Mouse (Mus musculus): ENCODE data around the gene Ppm1g. TPM values are rescaled to one million over a fixed set of nuclear protein-coding genes. Genes with fewer than 3 reads are reported as not detected.
A peak's percentile ranks its signal among the peaks of the same experiment; 100 is the strongest.

Gene Ppm1g
- polyA plus RNA-seq, 1 experiment from 2014 or later = 172 TPM

- H3K4me1 ChIP-seq (ENCODE audit: control insufficient read depth, insufficient read depth, low read depth, low read length) = peaks cover 11% of the 10 kb centered on the region
- WGBS = 38% methylated on average over 6 of the region's 6 CpGs
- H3K36me3 ChIP-seq (ENCODE audit: control insufficient read depth, insufficient read depth, low read length) = peaks cover 19% of the 10 kb centered on the region
- peak overlapping the region; percentile 81 for H3K4me2 ChIP-seq (ENCODE audit: low read length)
- H3K27ac ChIP-seq (ENCODE audit: low read depth, low read length) = peak overlapping the region; percentile 77
- H3K9me3 ChIP-seq (ENCODE audit: control insufficient read depth, low read length) = no peaks in the 10 kb centered on the region
- ATAC-seq = peak; percentile 48
- peak overlapping the region; percentile 72 for H3K4me3 ChIP-seq (ENCODE audit: low read length)
- H3K27me3 ChIP-seq (replicated peaks; ENCODE audit: control insufficient read depth, insufficient read depth, low read length) = no peaks in the 10 kb centered on the region
- H3K9ac ChIP-seq (ENCODE audit: low read depth, low read length) = peak overlapping the region; percentile 81
Measured at GRCm38 (mm10) chr5:31153516-31154151, 66.9 kb downstream of the Ppm1g start.

Other genes with a start within 250 kb of the Ppm1g start
- 174 and 195 TPM in 2 replicates for gene Atraid, start 172.4 kb downstream of the Ppm1g start, polyA plus RNA-seq (2015; fragmentation: Nextera tagmentation; extraction: Ambion mirVana)
- 30.1 and 31.6 TPM in 2 replicates for gene Slc5a6, start 171.8 kb downstream of the Ppm1g start, polyA plus RNA-seq (2015; fragmentation: Nextera tagmentation; extraction: Ambion mirVana)
- gene Cad, start 165.9 kb downstream of the Ppm1g start, polyA plus RNA-seq (2015; fragmentation: Nextera tagmentation; extraction: Ambion mirVana) = 11.6 and 16.8 TPM in 2 replicates
- gene Dnajc5g, start 114.4 kb downstream of the Ppm1g start, polyA plus RNA-seq (2015; fragmentation: Nextera tagmentation; extraction: Ambion mirVana) = not detected in 2 replicates
- gene Slc30a3, start 112.5 kb downstream of the Ppm1g start, polyA plus RNA-seq (2015; fragmentation: Nextera tagmentation; extraction: Ambion mirVana) = 44.3 and 52.7 TPM in 2 replicates
- gene Trim54, start 104.0 kb downstream of the Ppm1g start, polyA plus RNA-seq (2015; fragmentation: Nextera tagmentation; extraction: Ambion mirVana) = 1.00 TPM in 1 of 2 replicates, not detected in the other
- not detected in 2 replicates for gene Ucn, start 81.9 kb downstream of the Ppm1g start, polyA plus RNA-seq (2015; fragmentation: Nextera tagmentation; extraction: Ambion mirVana)
- 56.1 and 61.1 TPM in 2 replicates for gene Mpv17, start 66.4 kb downstream of the Ppm1g start, polyA plus RNA-seq (2015; fragmentation: Nextera tagmentation; extraction: Ambion mirVana)
- gene Gm29609, start 40.8 kb downstream of the Ppm1g start, polyA plus RNA-seq (2015; fragmentation: Nextera tagmentation; extraction: Ambion mirVana) = 2.1 and 2.2 TPM in 2 replicates
- 51.6 and 63.2 TPM in 2 replicates for gene Gtf3c2, start 40.5 kb downstream of the Ppm1g start, polyA plus RNA-seq (2015; fragmentation: Nextera tagmentation; extraction: Ambion mirVana)
- gene Snx17, start 27.5 kb downstream of the Ppm1g start, polyA plus RNA-seq (2015; fragmentation: Nextera tagmentation; extraction: Ambion mirVana) = 120 and 124 TPM in 2 replicates
- 88.5 and 91.6 TPM in 2 replicates for gene Eif2b4, start 27.3 kb downstream of the Ppm1g start, polyA plus RNA-seq (2015; fragmentation: Nextera tagmentation; extraction: Ambion mirVana)
- 12.3 and 14.0 TPM in 2 replicates for gene Zfp513, start 18.4 kb downstream of the Ppm1g start, polyA plus RNA-seq (2015; fragmentation: Nextera tagmentation; extraction: Ambion mirVana)
- 167 and 174 TPM in 2 replicates for gene Nrbp1, start 20.2 kb upstream of the Ppm1g start, polyA plus RNA-seq (2015; fragmentation: Nextera tagmentation; extraction: Ambion mirVana)
- gene Gm9970, start 20.5 kb upstream of the Ppm1g start, polyA plus RNA-seq (2015; fragmentation: Nextera tagmentation; extraction: Ambion mirVana) = 0.41 TPM in 1 of 2 replicates, not detected in the other
- 3.1 and 3.2 TPM in 2 replicates for gene Krtcap3, start 31.0 kb upstream of the Ppm1g start, polyA plus RNA-seq (2015; fragmentation: Nextera tagmentation; extraction: Ambion mirVana)
- 31.5 and 38.2 TPM in 2 replicates for gene Ift172, start 70.4 kb upstream of the Ppm1g start, polyA plus RNA-seq (2015; fragmentation: Nextera tagmentation; extraction: Ambion mirVana)
- 102 and 105 TPM in 2 replicates for gene Fndc4, start 75.4 kb upstream of the Ppm1g start, polyA plus RNA-seq (2015; fragmentation: Nextera tagmentation; extraction: Ambion mirVana)
- 0.25 and 0.26 TPM in 2 replicates for gene Gckr, start 76.8 kb upstream of the Ppm1g start, polyA plus RNA-seq (2015; fragmentation: Nextera tagmentation; extraction: Ambion mirVana)
- gene Zfp512, start 231.7 kb upstream of the Ppm1g start, polyA plus RNA-seq (2015; fragmentation: Nextera tagmentation; extraction: Ambion mirVana) = 112 and 122 TPM in 2 replicates

Measured in hindbrain, embryonic 16.5 days (tissue).